Mouse (Mus musculus): ENCODE measurements around the gene Mtf2.

- TF ChIP-seq POLR2A (IDR thresholded peaks at IDR 0.05; ENCODE audit: control insufficient read depth, extremely low read depth, insufficient read depth, low read length, poor library complexity) (no peak), CTCF (IDR thresholded peaks at IDR 0.05; ENCODE audit: borderline replicate concordance, control insufficient read depth, extremely low read depth, insufficient read depth, low read length, poor library complexity) (no peak)
Measured at GRCm38 (mm10) chr5:108052200-108052599, 13.3 kb upstream of the Mtf2 start.
